Mouse (Mus musculus): ENCODE data around the gene Plekho1.

DNA sequence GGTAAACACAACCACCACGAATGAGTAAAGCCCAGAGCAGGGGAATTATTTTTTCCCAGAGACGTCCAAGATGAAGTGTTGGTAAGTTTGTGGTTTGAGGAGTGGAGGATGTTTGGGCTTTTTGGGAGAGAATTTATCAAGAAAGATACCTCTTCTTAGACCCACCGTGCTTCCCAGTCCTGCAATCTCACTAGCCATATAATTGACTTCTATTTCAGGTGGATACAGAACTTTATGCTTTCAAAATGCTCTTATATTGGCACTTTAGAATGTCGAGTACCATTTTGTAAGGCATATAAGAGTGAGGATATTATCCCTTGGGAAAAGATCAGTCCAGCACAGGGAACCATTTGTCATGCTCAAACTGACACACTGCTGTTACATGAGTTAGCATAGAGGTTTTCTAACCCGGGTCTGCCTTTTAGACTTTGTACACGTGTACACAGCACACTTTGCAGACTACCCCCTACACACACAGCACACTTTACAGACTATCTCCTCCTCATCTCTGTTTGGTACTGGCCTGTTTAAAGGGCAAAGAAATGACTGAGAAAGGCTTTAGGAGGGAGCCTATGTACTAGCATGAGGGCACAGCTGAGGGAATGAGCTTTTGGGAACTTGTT, 761 bp upstream of the Plekho1 start:
- no peak for TF ChIP-seq CTCF (IDR thresholded peaks at IDR 0.05; ENCODE audit: low read depth)
- no peak for TF ChIP-seq EP300 (IDR thresholded peaks at IDR 0.05; ENCODE audit: low read depth)

All from liver, embryonic 14.5 days (tissue).